Mouse (Mus musculus): Measurements from ENCODE around the gene Nr1d2. TPM values are rescaled to one million over a fixed set of nuclear protein-coding genes. Genes with fewer than 3 reads are reported as not detected.
"Not testable (repeated sequence)": the region's sequence is repeated elsewhere in the genome, so short reads cannot be mapped to it uniquely, and the experiment has no call there.

Gene Nr1d2
- polyA plus RNA-seq, 1 experiment from 2014 or later = 7.1 TPM

DNA sequence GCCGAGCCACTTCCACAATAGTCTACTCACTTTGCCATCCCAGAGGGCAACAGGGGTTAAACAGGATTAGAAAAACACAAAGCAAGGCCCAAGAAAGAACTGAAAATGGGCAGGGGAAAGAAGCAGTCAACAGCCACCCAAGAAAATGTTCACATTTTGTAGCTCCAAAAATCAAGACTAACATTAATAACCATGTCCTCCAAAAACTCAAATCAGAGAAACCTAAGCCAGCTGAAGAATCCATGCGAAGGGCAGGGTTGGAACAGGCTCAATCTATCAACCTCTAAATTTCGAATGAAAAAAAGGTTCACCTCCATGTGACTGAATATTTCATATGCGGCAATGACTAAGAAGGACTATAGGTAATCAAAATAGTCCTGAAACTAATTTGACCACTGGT, 1.5 kb downstream of the Nr1d2 start:
- DNase-seq (ENCODE audit: low spot score) (no peak), ATAC-seq (no peak)
- Histone ChIP-seq H3K4me1 (ENCODE audit: control insufficient read depth, insufficient read depth, low read length) (no peaks in the 10 kb centered on the region), H3K27me3 (replicated peaks; ENCODE audit: control insufficient read depth, insufficient read depth, low read length) (no peaks in the 10 kb centered on the region), H3K9me3 (replicated peaks; ENCODE audit: control insufficient read depth, low read length) (no peaks in the 10 kb centered on the region), H3K9ac (ENCODE audit: low read length) (no peak overlapping the region), H3K4me3 (ENCODE audit: low read depth, low read length) (no peak overlapping the region), H3K36me3 (ENCODE audit: control insufficient read depth, insufficient read depth, low read length) (no peaks in the 10 kb centered on the region), H3K4me2 (ENCODE audit: low read length) (peak overlapping the region; percentile 78; the same call in 1 of the 2 replicates), H3K27ac (ENCODE audit: low read depth, low read length) (no peak overlapping the region)
- 54% methylated on average over 4 of the region's 4 CpGs for WGBS

DNA sequence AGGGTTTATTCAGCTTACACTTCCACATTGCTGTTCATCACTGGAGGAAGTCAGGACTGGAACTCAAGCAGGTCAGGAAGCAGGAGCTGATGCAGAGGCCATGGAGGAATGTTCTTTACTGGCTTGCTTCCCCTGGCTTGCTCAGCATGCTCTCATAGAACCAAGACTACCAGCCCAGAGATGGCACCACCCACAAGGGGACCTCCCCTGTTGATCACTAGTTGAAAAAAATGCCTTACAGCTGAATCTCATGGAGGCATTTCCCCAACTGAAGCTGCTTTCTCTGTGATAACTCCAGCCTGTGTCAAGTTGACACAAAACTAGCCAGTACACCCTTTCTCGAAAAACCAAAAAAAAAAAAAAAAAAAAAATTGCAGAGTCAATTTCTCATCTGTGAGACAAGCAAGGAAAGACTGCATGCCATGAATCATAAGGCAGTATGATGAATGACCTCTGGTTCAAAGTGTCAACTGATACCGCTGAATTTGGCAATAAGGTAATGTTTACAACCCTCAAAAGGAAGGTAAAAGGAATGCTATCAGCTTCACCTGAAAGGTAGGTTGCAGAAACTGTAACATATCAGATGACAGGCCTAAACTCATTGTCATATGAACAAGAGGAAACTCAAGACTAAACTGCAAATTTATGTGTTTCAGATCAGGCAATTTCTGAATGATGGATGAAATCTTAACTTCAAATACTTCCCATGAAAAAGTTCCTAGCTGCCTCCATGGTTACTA, 2.3 kb downstream of the Nr1d2 start:
- 95% methylated on average over 2 of the region's 2 CpGs for WGBS
- H3K4me3 ChIP-seq (ENCODE audit: low read depth, low read length); ATAC-seq; DNase-seq (ENCODE audit: low spot score); H3K9ac ChIP-seq (ENCODE audit: low read length); H3K4me1 ChIP-seq (ENCODE audit: control insufficient read depth, insufficient read depth, low read length); H3K27ac ChIP-seq (ENCODE audit: low read depth, low read length); H3K9me3 ChIP-seq (replicated peaks; ENCODE audit: control insufficient read depth, low read length); H3K4me2 ChIP-seq (ENCODE audit: low read length); H3K36me3 ChIP-seq (ENCODE audit: control insufficient read depth, insufficient read depth, low read length); H3K27me3 ChIP-seq (replicated peaks; ENCODE audit: control insufficient read depth, insufficient read depth, low read length): not testable (repeated sequence)

GRCm38 (mm10) chr14:18233981-18234960, 4.7 kb downstream of the Nr1d2 start:
- no peak overlapping the region for H3K27ac ChIP-seq (ENCODE audit: low read depth, low read length)
- DNase-seq (ENCODE audit: low spot score) (no peak), ATAC-seq (no peak)
- H3K36me3 ChIP-seq (ENCODE audit: control insufficient read depth, insufficient read depth, low read length) = no peaks in the 10 kb centered on the region
- H3K4me1 ChIP-seq (ENCODE audit: control insufficient read depth, insufficient read depth, low read length) = no peaks in the 10 kb centered on the region
- no peak overlapping the region for H3K4me2 ChIP-seq (ENCODE audit: low read length)
- no peak overlapping the region for H3K9ac ChIP-seq (ENCODE audit: low read length)
- H3K4me3 ChIP-seq (ENCODE audit: low read depth, low read length) = no peak overlapping the region
- no peaks in the 10 kb centered on the region for H3K9me3 ChIP-seq (replicated peaks; ENCODE audit: control insufficient read depth, low read length)
- 64% methylated on average over 5 of the region's 5 CpGs for WGBS
- H3K27me3 ChIP-seq (replicated peaks; ENCODE audit: control insufficient read depth, insufficient read depth, low read length) = no peaks in the 10 kb centered on the region

DNA sequence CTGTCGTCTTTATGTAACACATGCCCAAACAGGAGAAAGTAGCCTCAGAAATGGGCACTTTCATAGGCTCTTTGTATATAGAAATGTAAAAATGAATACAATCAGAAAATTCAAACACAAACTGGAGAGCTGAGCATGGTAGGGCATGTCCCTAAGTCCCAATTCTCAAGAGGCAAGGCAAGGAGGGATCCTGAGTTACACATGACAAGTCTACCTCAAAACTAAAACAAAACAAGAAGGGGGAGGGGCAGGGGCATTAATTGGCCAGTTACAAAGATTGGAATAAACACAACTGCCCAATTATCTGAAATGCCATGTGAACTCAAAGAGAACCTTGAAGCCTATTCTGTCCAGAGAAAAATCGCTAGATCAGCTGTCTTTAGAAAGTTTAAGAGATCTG, 5.9 kb downstream of the Nr1d2 start:
- Histone ChIP-seq H3K4me1 (ENCODE audit: control insufficient read depth, insufficient read depth, low read length) (no peaks in the 10 kb centered on the region), H3K36me3 (ENCODE audit: control insufficient read depth, insufficient read depth, low read length) (no peaks in the 10 kb centered on the region), H3K4me3 (ENCODE audit: low read depth, low read length) (no peak overlapping the region), H3K9ac (ENCODE audit: low read length) (no peak overlapping the region), H3K27ac (ENCODE audit: low read depth, low read length) (no peak overlapping the region), H3K4me2 (ENCODE audit: low read length) (no peak overlapping the region), H3K9me3 (replicated peaks; ENCODE audit: control insufficient read depth, low read length) (no peaks in the 10 kb centered on the region), H3K27me3 (replicated peaks; ENCODE audit: control insufficient read depth, insufficient read depth, low read length) (no peaks in the 10 kb centered on the region)
- DNase-seq (ENCODE audit: low spot score) = no peak
- no peak for ATAC-seq
- WGBS = 62% methylated on average over 2 of the region's 2 CpGs

DNA sequence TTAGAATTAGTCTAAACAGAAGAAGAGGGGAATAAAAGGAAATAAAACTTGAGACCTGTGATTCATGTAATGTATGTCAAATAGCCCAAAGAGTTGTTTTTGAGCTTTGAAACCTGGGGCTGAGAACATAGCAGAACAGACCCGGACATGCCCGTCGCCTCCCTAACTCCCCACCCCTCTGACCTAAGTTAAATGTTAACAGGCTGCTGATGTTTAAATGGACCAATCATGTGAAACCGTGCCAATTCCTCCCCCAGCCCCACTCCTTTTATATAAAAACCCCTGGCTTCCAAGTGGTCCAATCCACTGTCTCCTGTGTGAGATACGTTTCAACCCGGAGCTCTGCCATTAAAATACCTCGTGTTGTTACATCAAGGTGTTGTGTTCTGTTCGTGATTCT, 7.1 kb downstream of the Nr1d2 start:
- H3K4me3 ChIP-seq (ENCODE audit: low read depth, low read length); H3K27ac ChIP-seq (ENCODE audit: low read depth, low read length): not testable (repeated sequence)
- WGBS = 94% methylated on average over 8 of the region's 8 CpGs

DNA sequence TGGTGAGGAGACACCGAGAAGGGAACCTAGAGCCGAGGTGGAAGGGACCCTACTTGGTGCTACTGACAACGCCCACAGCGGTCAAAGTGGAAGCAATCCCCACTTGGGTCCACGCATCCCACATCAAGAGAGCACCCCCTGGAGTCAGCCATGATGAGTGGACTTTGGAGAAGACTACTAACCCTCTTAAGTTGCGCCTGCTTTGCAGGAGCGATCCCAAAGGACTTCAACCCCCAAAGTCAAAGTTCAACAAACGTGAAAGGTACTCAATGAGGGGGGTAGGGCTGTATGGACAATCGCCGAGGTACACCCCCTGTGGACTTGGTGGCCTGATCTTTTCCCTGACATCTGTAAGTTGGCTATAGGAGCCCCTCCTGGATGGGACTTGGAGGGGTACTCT, 9.2 kb downstream of the Nr1d2 start:
- ATAC-seq; H3K9ac ChIP-seq (ENCODE audit: low read length); H3K27me3 ChIP-seq (replicated peaks; ENCODE audit: control insufficient read depth, insufficient read depth, low read length); H3K4me2 ChIP-seq (ENCODE audit: low read length); H3K4me1 ChIP-seq (ENCODE audit: control insufficient read depth, insufficient read depth, low read length); H3K9me3 ChIP-seq (replicated peaks; ENCODE audit: control insufficient read depth, low read length); DNase-seq (ENCODE audit: low spot score); H3K4me3 ChIP-seq (ENCODE audit: low read depth, low read length); H3K36me3 ChIP-seq (ENCODE audit: control insufficient read depth, insufficient read depth, low read length); H3K27ac ChIP-seq (ENCODE audit: low read depth, low read length): not testable (repeated sequence)
- 94% methylated on average over 10 of the region's 10 CpGs for WGBS

More for the DNA sequence above, 7.1 kb downstream of the Nr1d2 start:
- H3K27me3 ChIP-seq (replicated peaks; ENCODE audit: control insufficient read depth, insufficient read depth, low read length); ATAC-seq; H3K4me2 ChIP-seq (ENCODE audit: low read length); H3K4me1 ChIP-seq (ENCODE audit: control insufficient read depth, insufficient read depth, low read length); H3K9ac ChIP-seq (ENCODE audit: low read length); H3K36me3 ChIP-seq (ENCODE audit: control insufficient read depth, insufficient read depth, low read length); H3K9me3 ChIP-seq (replicated peaks; ENCODE audit: control insufficient read depth, low read length); DNase-seq (ENCODE audit: low spot score): not testable (repeated sequence)

DNA sequence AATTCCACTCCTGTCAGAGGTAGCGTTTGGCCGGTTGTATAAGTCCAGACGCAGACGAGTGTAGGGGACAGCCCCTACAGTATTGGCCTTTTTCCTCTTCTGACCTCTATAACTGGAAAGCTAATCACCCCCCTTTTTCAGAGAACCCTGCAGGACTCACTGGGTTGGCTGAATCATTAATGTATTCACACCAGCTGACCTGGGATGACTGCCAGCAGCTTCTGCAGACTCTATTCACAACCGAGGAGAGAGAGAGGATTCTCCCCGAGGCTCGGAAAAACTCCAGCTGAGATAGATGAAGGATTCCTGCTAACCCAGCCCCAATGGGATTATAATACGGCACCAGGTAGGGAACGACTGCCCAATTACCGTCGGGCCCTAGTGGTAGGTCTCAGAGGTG, 12.7 kb downstream of the Nr1d2 start:
- H3K4me1 ChIP-seq (ENCODE audit: control insufficient read depth, insufficient read depth, low read length); H3K9ac ChIP-seq (ENCODE audit: low read length); H3K27me3 ChIP-seq (replicated peaks; ENCODE audit: control insufficient read depth, insufficient read depth, low read length); H3K9me3 ChIP-seq (replicated peaks; ENCODE audit: control insufficient read depth, low read length); H3K27ac ChIP-seq (ENCODE audit: low read depth, low read length); H3K4me3 ChIP-seq (ENCODE audit: low read depth, low read length); H3K4me2 ChIP-seq (ENCODE audit: low read length); H3K36me3 ChIP-seq (ENCODE audit: control insufficient read depth, insufficient read depth, low read length): not testable (repeated sequence)
- DNase-seq (ENCODE audit: low spot score) (peak; percentile 39), ATAC-seq (0 out of 2 replicates have a peak, but pooled peaks have one; percentile 34)
- WGBS = 40% methylated on average over 11 of the region's 11 CpGs

- not testable (repeated sequence) for H3K9ac ChIP-seq (ENCODE audit: low read length); ATAC-seq; H3K27me3 ChIP-seq (replicated peaks; ENCODE audit: control insufficient read depth, insufficient read depth, low read length); H3K4me1 ChIP-seq (ENCODE audit: control insufficient read depth, insufficient read depth, low read length); H3K27ac ChIP-seq (ENCODE audit: low read depth, low read length); H3K9me3 ChIP-seq (replicated peaks; ENCODE audit: control insufficient read depth, low read length); H3K4me3 ChIP-seq (ENCODE audit: low read depth, low read length); H3K36me3 ChIP-seq (ENCODE audit: control insufficient read depth, insufficient read depth, low read length); H3K4me2 ChIP-seq (ENCODE audit: low read length); DNase-seq (ENCODE audit: low spot score)
- WGBS = 96% methylated on average over 11 of the region's 11 CpGs
Measured at GRCm38 (mm10) chr14:18225431-18225830, 13.5 kb downstream of the Nr1d2 start.

GRCm38 (mm10) chr14:18221977-18222376, 16.9 kb downstream of the Nr1d2 start:
- Histone ChIP-seq H3K27ac (ENCODE audit: low read depth, low read length) (no peak overlapping the region), H3K4me1 (ENCODE audit: control insufficient read depth, insufficient read depth, low read length) (no peaks in the 10 kb centered on the region), H3K4me3 (ENCODE audit: low read depth, low read length) (no peak overlapping the region), H3K9me3 (replicated peaks; ENCODE audit: control insufficient read depth, low read length) (no peaks in the 10 kb centered on the region), H3K36me3 (ENCODE audit: control insufficient read depth, insufficient read depth, low read length) (no peaks in the 10 kb centered on the region), H3K9ac (ENCODE audit: low read length) (no peak overlapping the region), H3K4me2 (ENCODE audit: low read length) (no peak overlapping the region), H3K27me3 (replicated peaks; ENCODE audit: control insufficient read depth, insufficient read depth, low read length) (no peaks in the 10 kb centered on the region)
- DNase-seq (ENCODE audit: low spot score) (no peak), ATAC-seq (no peak)
- WGBS = 91% methylated on average over 6 of the region's 6 CpGs
